Mouse (Mus musculus) intestine, embryonic 16.5 days (tissue): Measurements from ENCODE around the gene Pak1. TPM values are rescaled to one million over a fixed set of nuclear protein-coding genes. Genes with fewer than 3 reads are reported as not detected.

Experiments
- ATAC-seq: fragments of 200-750 bp; cut with Nextera tagmentation; 2 replicates; pipeline ENCODE4 v1.8.0; 2017; ENCODE audit warnings: moderate TSS enrichment, moderate library complexity
- H3K27ac ChIP-seq: fragments of 300-500 bp; sonication (generic); 2 replicates; pipeline ENCODE4 v1.5.1; 2014; ENCODE audit warnings: mild to moderate bottlenecking, low read length
- H3K27me3 ChIP-seq: fragments of 300-500 bp; sonication (generic); replicated peaks from 2 replicates; pipeline ENCODE4 v1.6.1; 2014; ENCODE audit warnings: low read length, control low read depth, mixed read lengths; ENCODE audit not compliant: control insufficient read depth, insufficient read depth
- H3K36me3 ChIP-seq: fragments of 300-500 bp; sonication (generic); 2 replicates; pipeline ENCODE4 v1.6.1; 2014; ENCODE audit warnings: low read length, control low read depth; ENCODE audit not compliant: control insufficient read depth, insufficient read depth
- H3K4me1 ChIP-seq: fragments of 300-500 bp; sonication (generic); 2 replicates; pipeline ENCODE4 v1.6.1; 2014; ENCODE audit warnings: low read length, control low read depth, mixed read lengths; ENCODE audit not compliant: control insufficient read depth, insufficient read depth
- H3K4me2 ChIP-seq: fragments of 300-500 bp; sonication (generic); 2 replicates; pipeline ENCODE4 v1.6.1; 2014; ENCODE audit warnings: low read depth, low read length, control low read depth
- H3K4me3 ChIP-seq: fragments of 300-500 bp; sonication (generic); 2 replicates; pipeline ENCODE4 v1.5.1; 2014; ENCODE audit warnings: mild to moderate bottlenecking, low read length
- H3K9ac ChIP-seq: fragments of 300-500 bp; sonication (generic); 2 replicates; pipeline ENCODE4 v1.6.1; 2014; ENCODE audit warnings: low read depth, low read length
- H3K9me3 ChIP-seq: fragments of 300-500 bp; sonication (generic); 2 replicates; pipeline ENCODE4 v1.6.1; 2016; ENCODE audit warnings: low read length, control low read depth; ENCODE audit not compliant: control insufficient read depth
- WGBS: fragments of 180-500 bp; shearing (Covaris S2); extraction: QIAGEN DNeasy Blood & Tissue Kit; methylation state at CpG from one replicate; pipeline ENCODE4 v1.1.7; 2014; 5-methylcytosine and 5-hydroxymethylcytosine counted together
- polyA plus RNA-seq: library from polyadenylated mRNA; unstranded; fragments of >200 nt; fragmentation: Nextera tagmentation; extraction: Ambion mirVana; gene quantifications from 2 replicates; pipeline ENCODE4 v1.2.1, GENCODE M21; 2015

Pak1 gene
- polyA plus RNA-seq, 1 experiment from 2014 or later = 35.8 TPM

DNA sequence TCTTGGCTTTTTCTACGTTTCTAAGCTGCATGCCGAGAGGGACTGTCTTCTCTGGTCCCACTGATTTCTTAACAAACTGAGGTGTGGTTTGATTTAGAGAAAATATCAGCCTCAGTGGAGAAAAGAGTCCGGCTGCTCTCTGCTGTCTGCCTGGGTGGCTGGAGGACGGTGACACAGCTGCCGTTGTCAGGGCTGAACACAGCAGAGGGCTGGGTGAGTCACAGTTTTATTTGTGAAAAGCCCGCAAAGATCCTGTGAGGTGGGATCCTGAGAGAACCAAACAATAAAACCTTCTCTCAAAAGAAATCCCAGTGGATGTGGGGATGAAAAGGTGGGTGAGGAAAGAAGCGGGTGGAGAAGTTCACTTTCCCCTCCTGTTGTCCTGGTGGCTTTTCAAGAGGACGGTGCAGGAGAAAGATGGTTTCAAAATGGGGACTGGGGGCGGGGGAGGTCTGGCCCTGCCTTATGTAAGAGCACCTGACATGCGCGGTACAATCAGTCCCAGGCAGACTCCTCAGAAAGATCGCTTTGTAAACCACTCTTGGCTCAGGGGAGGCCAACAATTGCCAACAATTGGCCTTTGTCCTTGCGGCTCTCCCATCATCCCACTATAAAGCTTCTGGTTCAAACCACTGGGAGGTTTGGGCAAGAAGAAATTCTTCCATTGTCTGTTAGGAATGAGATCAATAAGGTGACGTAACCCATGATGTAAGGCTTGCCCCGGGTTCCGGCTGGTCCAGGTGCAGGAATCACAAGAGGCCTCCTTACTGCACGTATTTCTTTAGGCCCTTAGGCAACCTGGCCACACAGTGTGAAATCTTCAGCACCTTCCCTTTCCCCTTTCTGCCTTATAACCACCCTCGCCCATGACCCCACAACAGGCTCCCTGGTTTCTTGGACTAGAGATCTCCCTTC lies 31.1 kb upstream of the Pak1 start:
- peak; percentile 71 for ATAC-seq
- no peaks in the 10 kb centered on the region for H3K4me1 ChIP-seq
- H3K36me3 ChIP-seq = no peaks in the 10 kb centered on the region
- H3K9me3 ChIP-seq = no peaks in the 10 kb centered on the region
- no peak overlapping the region for H3K9ac ChIP-seq
- 56% methylated on average over 18 of the region's 18 CpGs for WGBS
- H3K27ac ChIP-seq = no peak overlapping the region
- H3K4me3 ChIP-seq = no peak overlapping the region
- no peaks in the 10 kb centered on the region for H3K27me3 ChIP-seq
- 0 out of 2 replicates have a peak overlapping the region, but pooled peaks have one; percentile 11 for H3K4me2 ChIP-seq

DNA sequence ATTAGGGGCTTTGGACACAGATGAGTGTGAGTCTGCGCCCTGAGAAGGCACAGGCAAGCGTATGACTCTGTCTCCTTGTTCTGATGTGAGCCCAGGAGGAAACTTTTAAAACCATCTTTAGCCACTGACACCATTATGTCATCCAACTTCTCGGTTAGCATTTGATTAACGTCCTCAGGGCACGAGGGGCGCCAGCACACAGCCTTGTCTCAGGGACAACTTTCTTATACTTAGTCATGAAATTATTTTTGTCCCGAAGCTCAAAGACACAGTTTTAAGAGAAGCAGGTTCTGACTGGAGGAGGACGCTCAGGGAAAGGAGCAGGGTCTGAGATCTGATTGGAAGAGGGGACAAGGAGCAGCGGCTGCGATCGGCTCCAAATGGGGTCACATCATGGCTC lies 23.8 kb upstream of the Pak1 start:
- H3K27ac ChIP-seq = no peak overlapping the region
- 83% methylated on average over 11 of the region's 11 CpGs for WGBS
- H3K9ac ChIP-seq = no peak overlapping the region
- H3K4me2 ChIP-seq = no peak overlapping the region
- no peak overlapping the region for H3K4me3 ChIP-seq
- H3K4me1 ChIP-seq = peaks cover 5% of the 10 kb centered on the region; the same call in 1 of the 2 replicates
- H3K27me3 ChIP-seq = no peaks in the 10 kb centered on the region
- ATAC-seq = no peak
- no peaks in the 10 kb centered on the region for H3K9me3 ChIP-seq
- H3K36me3 ChIP-seq = no peaks in the 10 kb centered on the region

DNA sequence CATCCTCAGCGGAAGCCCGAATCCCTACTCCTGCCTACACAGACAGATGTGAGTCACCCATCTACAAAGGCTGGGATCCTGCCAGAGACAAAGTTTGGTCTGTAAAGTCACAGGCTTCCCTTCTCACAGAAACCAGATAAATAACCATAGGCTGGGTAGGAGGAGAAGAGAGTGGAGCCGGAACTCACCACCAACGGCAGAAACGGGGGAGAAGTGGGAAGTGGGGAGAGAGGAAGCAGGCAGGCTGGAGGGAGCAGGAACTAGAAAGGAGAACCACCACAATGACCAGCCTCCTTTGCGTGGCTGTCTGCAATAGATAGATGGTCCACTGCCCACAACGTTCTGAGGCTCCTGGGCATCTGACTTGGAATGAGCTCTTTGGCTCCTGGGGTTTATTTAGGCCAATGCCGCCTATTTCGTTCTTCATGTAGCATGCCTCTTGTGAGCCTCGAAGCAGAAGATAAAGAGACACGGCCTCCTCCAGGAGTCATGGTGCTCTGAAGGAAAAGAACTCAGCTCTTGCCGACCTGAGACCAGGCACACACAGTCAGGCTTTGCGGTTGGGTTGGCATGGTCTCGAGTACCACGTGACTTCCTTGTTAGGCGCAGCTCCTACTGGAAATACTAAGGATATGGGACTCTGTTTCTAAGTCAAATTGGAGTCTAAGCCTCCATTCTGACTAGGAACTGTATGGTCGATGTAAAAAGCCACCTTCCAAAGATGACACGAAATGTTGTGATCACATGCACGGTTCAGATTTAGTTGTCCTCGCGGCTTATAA lies 23.0 kb upstream of the Pak1 start:
- Histone ChIP-seq H3K4me2 (no peak overlapping the region), H3K9me3 (no peaks in the 10 kb centered on the region), H3K27me3 (no peaks in the 10 kb centered on the region), H3K36me3 (no peaks in the 10 kb centered on the region), H3K4me3 (no peak overlapping the region), H3K27ac (no peak overlapping the region), H3K4me1 (peaks cover 5% of the 10 kb centered on the region; the same call in 1 of the 2 replicates), H3K9ac (no peak overlapping the region)
- WGBS = 84% methylated on average over 21 of the region's 21 CpGs
- ATAC-seq = no peak

DNA sequence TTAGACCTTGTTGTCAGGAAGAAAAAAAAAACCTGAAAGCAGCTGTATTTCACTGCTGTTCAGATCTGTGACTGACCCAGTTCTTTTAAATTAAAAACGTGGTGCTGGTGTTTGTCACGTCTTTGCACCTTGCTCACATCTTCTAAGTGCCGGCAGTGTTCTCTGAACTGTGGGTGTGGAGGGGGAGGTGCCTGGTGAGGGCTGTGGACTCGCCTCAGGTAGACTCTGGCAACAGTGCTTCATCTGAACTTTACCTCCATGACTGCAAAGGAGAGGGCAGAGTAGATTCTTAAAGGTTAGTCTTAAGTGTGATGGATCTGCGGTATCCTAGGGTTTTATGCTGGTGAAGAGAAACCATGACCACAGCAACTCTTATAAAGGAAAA lies 22.4 kb upstream of the Pak1 start:
- H3K9me3 ChIP-seq = no peaks in the 10 kb centered on the region
- peak; percentile 62 for ATAC-seq
- WGBS = 67% methylated on average over 5 of the region's 5 CpGs

DNA sequence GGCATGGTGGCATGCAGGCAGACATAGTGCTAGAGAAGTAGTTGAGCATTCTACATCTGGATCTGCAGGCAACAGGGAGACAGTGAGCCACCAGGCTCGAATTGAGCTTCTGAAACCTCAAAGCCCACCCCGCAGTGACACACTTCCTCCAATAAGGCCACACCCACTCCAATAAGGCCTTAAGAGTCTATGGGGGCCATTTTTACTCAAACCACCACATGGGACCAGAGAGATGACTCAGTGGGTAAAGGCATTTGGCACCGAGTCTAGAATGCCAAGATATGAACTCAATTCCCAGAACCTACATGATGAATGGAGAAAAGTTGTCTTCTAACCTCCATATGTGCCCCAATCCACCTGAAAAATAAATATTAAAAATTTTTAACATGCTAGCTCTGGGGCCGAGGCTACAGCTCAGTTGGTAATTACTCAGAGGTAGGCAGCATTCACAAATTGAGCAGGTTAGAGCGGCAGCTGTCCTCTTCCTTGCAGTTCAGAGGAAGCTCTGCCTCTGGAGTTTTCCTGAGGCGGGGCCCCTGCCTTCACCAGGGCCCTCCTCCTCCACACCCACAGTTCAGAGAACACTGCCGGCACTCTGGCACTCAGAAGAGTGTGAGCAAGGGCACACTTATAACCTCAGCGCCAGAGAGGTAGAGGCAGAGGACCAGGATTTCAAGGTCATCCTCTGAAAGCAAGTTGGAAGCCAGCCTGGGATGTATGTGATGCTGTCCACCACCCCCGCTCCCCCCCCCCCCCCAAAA lies 21.8 kb upstream of the Pak1 start:
- Histone ChIP-seq H3K36me3 (no peaks in the 10 kb centered on the region), H3K4me3 (no peak overlapping the region), H3K4me1 (peaks cover 5% of the 10 kb centered on the region; the same call in 1 of the 2 replicates), H3K9me3 (no peaks in the 10 kb centered on the region), H3K4me2 (peak overlapping the region; percentile 2; the same call in 1 of the 2 replicates), H3K27ac (no peak overlapping the region), H3K9ac (no peak overlapping the region), H3K27me3 (no peaks in the 10 kb centered on the region)
- peak; percentile 88 for ATAC-seq
- WGBS = 63% methylated on average over 9 of the region's 9 CpGs

More for the DNA sequence above, 22.4 kb upstream of the Pak1 start:
- H3K4me1 ChIP-seq = peaks cover 5% of the 10 kb centered on the region; the same call in 1 of the 2 replicates
- H3K36me3 ChIP-seq = no peaks in the 10 kb centered on the region
- no peak overlapping the region for H3K4me2 ChIP-seq
- H3K4me3 ChIP-seq = no peak overlapping the region
- no peak overlapping the region for H3K27ac ChIP-seq
- no peak overlapping the region for H3K9ac ChIP-seq
- H3K27me3 ChIP-seq = no peaks in the 10 kb centered on the region

DNA sequence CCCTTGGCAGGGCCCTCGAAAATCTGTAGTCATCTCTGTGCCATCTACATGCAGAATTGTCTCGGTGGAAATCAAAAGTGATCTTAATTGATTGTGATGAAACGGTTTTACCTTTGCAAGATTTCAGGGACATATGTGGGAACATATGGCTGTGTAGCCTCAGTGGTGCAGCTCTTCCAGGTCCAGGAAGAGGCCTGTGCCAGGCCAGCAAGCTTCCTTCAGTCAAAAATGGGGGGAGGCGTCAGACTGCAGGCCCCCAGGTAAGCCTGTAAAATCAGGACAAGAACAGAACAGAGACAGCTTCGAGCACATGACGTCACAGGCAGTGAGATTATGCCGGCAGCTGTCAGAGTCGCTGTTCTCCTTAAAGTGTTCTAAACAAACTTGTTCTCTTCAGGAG lies 20.5 kb upstream of the Pak1 start:
- Histone ChIP-seq H3K36me3 (no peaks in the 10 kb centered on the region), H3K9ac (no peak overlapping the region), H3K27ac (no peak overlapping the region), H3K4me2 (no peak overlapping the region), H3K27me3 (no peaks in the 10 kb centered on the region), H3K4me1 (peaks cover 5% of the 10 kb centered on the region; the same call in 1 of the 2 replicates), H3K9me3 (no peaks in the 10 kb centered on the region), H3K4me3 (no peak overlapping the region)
- no peak for ATAC-seq
- 67% methylated on average over 8 of the region's 8 CpGs for WGBS

DNA sequence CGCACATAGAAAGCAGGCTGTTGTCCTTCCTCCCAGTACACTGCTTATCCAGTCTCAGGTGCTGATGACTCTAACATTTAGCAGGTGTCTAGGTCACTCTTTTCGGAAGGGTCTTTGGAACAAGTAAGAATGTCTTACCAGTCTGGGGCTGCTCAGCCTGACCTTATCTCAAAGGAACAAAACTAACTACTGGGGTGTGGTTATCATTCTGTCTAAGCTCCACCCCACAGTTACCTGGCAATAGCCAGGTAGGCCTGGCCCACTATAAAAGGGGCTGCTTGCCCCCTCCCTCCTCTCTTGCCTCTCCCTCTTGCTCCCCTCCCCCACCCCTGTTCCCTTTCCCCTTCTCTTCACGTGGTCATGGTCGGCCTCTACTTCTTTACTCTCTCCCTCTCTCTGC lies 19.3 kb upstream of the Pak1 start:
- no peak overlapping the region for H3K9ac ChIP-seq
- no peaks in the 10 kb centered on the region for H3K36me3 ChIP-seq
- no peak overlapping the region for H3K4me3 ChIP-seq
- WGBS = 64% methylated on average over 4 of the region's 4 CpGs
- no peaks in the 10 kb centered on the region for H3K9me3 ChIP-seq
- H3K4me2 ChIP-seq = no peak overlapping the region
- H3K4me1 ChIP-seq = peaks cover 5% of the 10 kb centered on the region; the same call in 1 of the 2 replicates
- ATAC-seq = peak; percentile 58
- no peaks in the 10 kb centered on the region for H3K27me3 ChIP-seq
- no peak overlapping the region for H3K27ac ChIP-seq

DNA sequence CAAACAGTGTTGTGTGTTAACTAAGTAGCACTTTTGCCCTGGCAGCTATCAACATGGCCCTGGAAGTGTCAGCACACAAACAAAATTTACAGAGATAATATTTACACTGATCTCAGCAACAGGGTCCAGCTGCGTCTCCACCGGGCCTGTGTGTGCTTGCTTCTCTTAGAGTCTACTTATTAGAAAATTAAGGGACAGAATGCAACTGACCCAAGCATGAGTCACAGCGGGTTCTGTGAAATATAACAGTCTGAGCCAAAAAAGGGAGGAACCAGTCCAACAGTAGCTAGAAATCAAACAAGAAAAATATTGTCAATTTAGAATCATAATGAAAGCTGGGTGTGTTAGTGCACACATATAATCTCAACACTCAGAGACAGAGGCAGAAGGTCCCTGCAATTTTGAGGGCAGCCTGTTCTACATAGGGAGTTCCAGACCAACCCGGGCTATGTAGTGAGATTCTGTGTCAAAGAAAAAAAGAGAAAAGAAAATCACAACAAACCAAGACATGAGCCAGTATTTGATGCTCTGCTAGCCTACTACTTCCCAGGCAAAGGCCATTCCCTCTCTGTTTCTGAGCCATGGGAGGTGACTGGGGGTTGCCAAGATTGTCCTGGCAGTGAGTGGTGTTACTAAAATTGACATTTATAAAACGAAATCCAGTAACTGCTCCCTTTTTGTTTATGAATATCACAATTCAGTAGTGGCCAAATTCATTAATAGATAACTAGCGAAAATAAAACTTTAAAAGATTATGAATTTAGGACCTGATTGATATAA lies 17.3 kb upstream of the Pak1 start:
- Histone ChIP-seq H3K4me1 (peaks cover 5% of the 10 kb centered on the region; the same call in 1 of the 2 replicates), H3K9me3 (no peaks in the 10 kb centered on the region), H3K36me3 (no peaks in the 10 kb centered on the region), H3K9ac (no peak overlapping the region), H3K27ac (no peak overlapping the region), H3K4me3 (no peak overlapping the region), H3K27me3 (no peaks in the 10 kb centered on the region), H3K4me2 (no peak overlapping the region)
- 68% methylated on average over 6 of the region's 6 CpGs for WGBS
- ATAC-seq = no peak
